Mouse (Mus musculus) spleen, embryonic (tissue): ENCODE data around the gene Olfr545.

Experiments used
- CTCF ChIA-PET: fragments of 350-600 bp; sonication (Branson Sonifier 250); formaldehyde crosslinking; loops from one replicate; lab custom pipeline; 2022; lab: Charles Lee

Olfr545 gene

GRCm38 (mm10) chr7:102479368-102480078 is 19.9 kb downstream of the Olfr545 start:
- CTCF ChIA-PET: no interaction called here

DNA sequence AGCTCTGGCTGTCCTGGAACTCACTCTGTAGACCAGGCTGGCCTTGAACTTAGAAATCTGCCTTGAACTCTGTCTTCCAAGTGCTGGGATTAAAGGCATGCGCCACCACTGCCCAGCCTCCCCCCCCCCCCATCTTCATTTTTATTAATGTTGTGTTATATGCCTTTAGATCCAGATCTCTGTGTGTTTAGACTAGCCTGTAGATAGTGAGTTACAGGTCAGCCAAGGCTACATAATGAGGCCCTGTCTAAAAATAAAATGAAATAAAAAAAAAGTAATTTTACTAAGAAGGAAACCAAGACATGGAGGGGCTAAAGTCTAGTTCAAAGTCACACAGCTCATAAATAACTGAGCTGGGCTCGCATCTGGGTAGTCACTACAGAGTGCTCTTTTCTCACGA is 20.4 kb downstream of the Olfr545 start:
- CTCF ChIA-PET: no interaction called here

DNA sequence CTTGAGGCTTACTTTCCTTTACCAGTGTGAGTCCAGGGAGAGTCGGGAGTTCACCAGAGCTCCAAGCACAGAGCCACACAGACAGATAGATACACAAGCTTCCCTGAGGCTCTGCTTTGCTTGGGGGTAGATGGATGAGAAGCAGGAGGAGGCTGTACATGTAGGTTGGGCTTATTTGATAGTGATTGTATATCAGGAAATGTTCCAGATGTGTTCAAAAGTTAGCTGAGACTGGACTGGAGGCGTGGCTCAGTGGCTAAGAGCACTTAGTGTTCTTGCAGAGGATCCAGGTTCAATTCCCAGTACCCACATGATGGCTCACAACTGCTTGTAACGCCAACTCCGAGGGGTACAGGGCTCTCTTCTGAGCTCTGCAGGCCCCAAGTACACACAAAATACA is 20.9 kb downstream of the Olfr545 start:
- CTCF ChIA-PET: no interaction called here

GRCm38 (mm10) chr7:102477377-102477776 is 22.0 kb downstream of the Olfr545 start:
- CTCF ChIA-PET: no interaction called here

GRCm38 (mm10) chr7:102476601-102477000 is 22.8 kb downstream of the Olfr545 start:
- CTCF ChIA-PET: no interaction called here

GRCm38 (mm10) chr7:102472675-102473074 is 26.7 kb downstream of the Olfr545 start:
- CTCF ChIA-PET: no interaction called here

GRCm38 (mm10) chr7:102467566-102467965 is 31.8 kb downstream of the Olfr545 start:
- CTCF ChIA-PET: no interaction called here

DNA sequence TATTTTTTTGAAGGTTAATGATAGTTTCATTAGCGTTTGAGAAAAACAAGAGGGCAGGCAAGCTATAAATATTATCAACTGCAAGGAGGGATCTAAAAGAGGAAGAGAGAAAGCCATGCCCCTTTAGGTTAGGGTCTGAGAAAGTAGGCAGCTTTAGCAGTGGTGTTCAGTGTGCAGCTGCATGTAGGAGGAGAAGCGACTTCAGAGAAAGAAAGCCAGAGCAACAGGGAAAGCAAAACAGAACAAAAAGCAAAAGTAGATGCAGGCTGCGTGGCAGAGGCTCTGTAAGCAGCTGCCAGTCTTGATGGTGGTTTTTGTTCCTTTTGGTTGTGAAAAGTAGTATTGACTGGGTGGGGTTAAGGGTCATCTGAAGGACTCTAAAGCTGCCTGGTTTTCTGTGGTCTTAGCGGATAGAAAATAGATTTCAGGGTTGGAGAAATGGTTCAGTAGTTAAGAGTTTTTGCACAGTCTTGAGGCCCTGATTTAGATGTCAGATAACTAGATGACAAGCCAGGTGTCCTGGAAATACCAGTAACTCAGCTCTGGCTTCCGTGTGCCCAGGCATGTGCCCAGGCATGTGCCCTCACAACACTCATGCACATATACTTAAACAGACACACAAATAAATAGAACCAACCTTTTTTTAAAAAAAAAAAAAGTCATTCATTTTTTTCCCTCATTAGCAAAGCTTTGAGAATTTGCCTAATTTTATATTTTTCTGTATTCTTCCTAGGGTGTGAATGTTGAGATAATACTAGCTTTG is 40.6 kb downstream of the Olfr545 start:
- CTCF ChIA-PET: interaction anchor here (0.6 to 0.7 kb wide), 5 partner anchors 17 to 349 kb away, joined by 3 to 6 read pairs (median 3); no protein-coding TSS in a partner anchor

DNA sequence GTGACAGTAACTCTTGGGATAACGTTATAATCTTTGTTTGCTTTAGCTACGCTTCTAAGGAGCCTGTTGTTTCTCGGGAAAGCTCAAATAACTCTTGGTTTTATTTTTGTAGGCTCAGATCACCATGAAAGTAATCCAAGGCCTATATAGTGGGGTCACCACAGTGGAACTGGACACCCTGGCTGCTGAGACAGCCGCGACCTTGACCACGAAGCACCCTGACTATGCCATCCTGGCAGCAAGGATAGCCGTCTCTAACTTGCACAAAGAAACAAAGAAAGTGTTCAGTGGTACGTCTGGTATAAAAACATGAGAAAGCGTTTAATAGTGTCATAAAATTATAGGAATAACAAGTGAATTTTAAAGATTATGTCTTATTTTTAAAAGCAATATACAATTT is 52.9 kb downstream of the Olfr545 start:
- CTCF ChIA-PET: no interaction called here

- CTCF ChIA-PET: no interaction called here
These were observed 55.1 kb downstream of the Olfr545 start for GRCm38 (mm10) chr7:102444301-102444700.

GRCm38 (mm10) chr7:102442432-102442831 is 56.9 kb downstream of the Olfr545 start:
- CTCF ChIA-PET: interaction anchor here (0.5 kb wide), 1 partner anchor 16 kb away, joined by 5 read pairs; no protein-coding TSS in a partner anchor

GRCm38 (mm10) chr7:102441657-102442391 is 57.5 kb downstream of the Olfr545 start, which contains the start of gene Rrm1:
Rrm1 (plus strand) TSS chr7:102441695.
- CTCF ChIA-PET: interaction anchor here (0.5 to 0.6 kb wide), 4 partner anchors 16 to 297 kb away, joined by 3 to 5 read pairs (median 4); no protein-coding TSS in a partner anchor
